Mouse (Mus musculus): ENCODE measurements at regions not wholly inside any gene's neighbourhood (a gene's known extent, or its start where the extent isn't known, plus 50 kb on each side); places are given as distances from the start of the nearest gene placed in this dataset.

- DNase-seq (ENCODE audit: extremely low spot score in 1 of 2, low spot score in 2 of 2): peak; percentile 41 to 63
- intact Hi-C loops (cut with DNase I): loop anchor here (10.0 kb wide), 2 partner anchors 1019 to 1979 kb away; no protein-coding TSS in a partner anchor
These were observed 75.6 kb upstream of the Fbxl17 start for GRCm38 (mm10) chr17:63575316-63576007.

GRCm38 (mm10) chr17:63582870-63583269, 83.1 kb upstream of the Fbxl17 start:
- intact Hi-C loops (cut with DNase I): no loop called here
- no peak for DNase-seq (ENCODE audit: extremely low spot score in 1 of 2, low spot score in 2 of 2)

GRCm38 (mm10) chr17:63607021-63607751, 107.4 kb upstream of the Fbxl17 start:
- DNase-seq (ENCODE audit: extremely low spot score in 1 of 2, low spot score in 2 of 2): no peak
- intact Hi-C loops (cut with DNase I): no loop called here

GRCm38 (mm10) chr17:63622726-63623125, 122.9 kb upstream of the Fbxl17 start:
- intact Hi-C loops (cut with DNase I): no loop called here
- no peak for DNase-seq (ENCODE audit: extremely low spot score in 1 of 2, low spot score in 2 of 2)

GRCm38 (mm10) chr17:63637598-63637997, 137.8 kb upstream of the Fbxl17 start:
- intact Hi-C loops (cut with DNase I): no loop called here
- DNase-seq (ENCODE audit: extremely low spot score in 1 of 2, low spot score in 2 of 2): no peak

- DNase-seq (ENCODE audit: extremely low spot score in 1 of 2, low spot score in 2 of 2): peak in 1 of 2 experiments; percentile 36
- intact Hi-C loops (cut with DNase I): no loop called here
These were observed 144.6 kb upstream of the Fbxl17 start for GRCm38 (mm10) chr17:63644390-63644789.

- intact Hi-C loops (cut with DNase I): no loop called here
- DNase-seq (ENCODE audit: extremely low spot score in 1 of 2, low spot score in 2 of 2): no peak
These were observed 157.9 kb upstream of the Fbxl17 start for GRCm38 (mm10) chr17:63657687-63658086.

- peak; percentile 38 to 60 for DNase-seq (ENCODE audit: extremely low spot score in 1 of 2, low spot score in 2 of 2)
- intact Hi-C loops (cut with DNase I): no loop called here
These were observed 161.1 kb upstream of the Fbxl17 start for GRCm38 (mm10) chr17:63660841-63661481.

- DNase-seq (ENCODE audit: extremely low spot score in 1 of 2, low spot score in 2 of 2): peak in 1 of 2 experiments; percentile 59
- intact Hi-C loops (cut with DNase I): no loop called here
These were observed 161.8 kb upstream of the Fbxl17 start for GRCm38 (mm10) chr17:63661584-63661983.

- intact Hi-C loops (cut with DNase I): no loop called here
- no peak for DNase-seq (ENCODE audit: extremely low spot score in 1 of 2, low spot score in 2 of 2)
These were observed 162.4 kb upstream of the Fbxl17 start for GRCm38 (mm10) chr17:63662251-63662650.

- intact Hi-C loops (cut with DNase I): no loop called here
- DNase-seq (ENCODE audit: extremely low spot score in 1 of 2, low spot score in 2 of 2): no peak
These were observed 177.0 kb upstream of the Fbxl17 start for GRCm38 (mm10) chr17:63676791-63677190.

GRCm38 (mm10) chr17:63677996-63678657, 178.3 kb upstream of the Fbxl17 start:
- intact Hi-C loops (cut with DNase I): no loop called here
- DNase-seq (ENCODE audit: extremely low spot score in 1 of 2, low spot score in 2 of 2): no peak

GRCm38 (mm10) chr17:63680479-63680878, 180.7 kb upstream of the Fbxl17 start:
- intact Hi-C loops (cut with DNase I): no loop called here
- DNase-seq (ENCODE audit: extremely low spot score in 1 of 2, low spot score in 2 of 2): no peak

GRCm38 (mm10) chr17:63683345-63683744, 179.5 kb upstream of the Fer start:
- no peak for DNase-seq (ENCODE audit: extremely low spot score in 1 of 2, low spot score in 2 of 2)

GRCm38 (mm10) chr17:63684026-63684425, 178.8 kb upstream of the Fer start:
- intact Hi-C loops (cut with DNase I): no loop called here
- DNase-seq (ENCODE audit: extremely low spot score in 1 of 2, low spot score in 2 of 2): no peak

More at GRCm38 (mm10) chr17:63683345-63683744, 179.5 kb upstream of the Fer start:
- intact Hi-C loops (cut with DNase I): no loop called here

GRCm38 (mm10) chr17:63685956-63686355, 176.9 kb upstream of the Fer start:
- intact Hi-C loops (cut with DNase I): no loop called here
- no peak for DNase-seq (ENCODE audit: extremely low spot score in 1 of 2, low spot score in 2 of 2)

- no peak for DNase-seq (ENCODE audit: extremely low spot score in 1 of 2, low spot score in 2 of 2)
- intact Hi-C loops (cut with DNase I): no loop called here
These were observed 176.5 kb upstream of the Fer start for GRCm38 (mm10) chr17:63686361-63686760.

- intact Hi-C loops (cut with DNase I): no loop called here
- DNase-seq (ENCODE audit: extremely low spot score in 1 of 2, low spot score in 2 of 2): no peak
These were observed 173.6 kb upstream of the Fer start for GRCm38 (mm10) chr17:63689291-63689690.
